Mouse (Mus musculus) erythroblast, embryonic 14.5 days (primary cell): ENCODE measurements around the gene Col18a1.

Experiments used
- GATA1 ChIP-seq: IDR thresholded peaks from 2 replicates; pipeline ENCODE4 v1.6.1; 2012; ENCODE audit warnings: low read length, inconsistent platforms, mixed read lengths
- TAL1 ChIP-seq: IDR thresholded peaks from 3 replicates; pipeline ENCODE4 v1.6.1; 2012; ENCODE audit warnings: low read length, inconsistent platforms, mixed read lengths

- no peak for TF ChIP-seq TAL1
- no peak for TF ChIP-seq GATA1
Measured at GRCm38 (mm10) chr10:77159573-77159972, 6.8 kb downstream of the Col18a1 start.
